10 mouse cellular contexts compared by ENCODE assay signal in genomic region chr10:107361546-107361945, GRCm38 (mm10).
A peak's percentile ranks its signal among the peaks of the same experiment; 100 is the strongest.
DNase-seq lines count a peak whose midpoint lies in the region; ATAC-seq and TF ChIP-seq lines count a peak whose summit lies in the region.
"Had no signal": no experiment of that assay in that cellular context is flagged by ENCODE, and none has a peak within 500 bp of the region (broad histone marks: within the 10 kb centered on the region; RNA-seq: fewer than 3 reads in every experiment).

No protein-coding gene starts in this region.

- H3K9me3 ChIP-seq in heart, embryonic 11.5 days (replicated peaks; ENCODE audit: control insufficient read depth, low read length), result no peaks in the 10 kb centered on the region
- no peaks in the 10 kb centered on the region for H3K9me3 ChIP-seq in forebrain, embryonic 14.5 days (replicated peaks; ENCODE audit: control insufficient read depth, low read length)
- no peaks in the 10 kb centered on the region for H3K9me3 ChIP-seq in stomach, postnatal 0 days (ENCODE audit: control insufficient read depth, low read length)
- H3K9me3 ChIP-seq: limb, embryonic 12.5 days; stomach, embryonic 15.5 days had no signal

- H3K4me1 ChIP-seq in heart, embryonic 11.5 days (ENCODE audit: control insufficient read depth, insufficient read depth, low read length), result no peaks in the 10 kb centered on the region
- no peaks in the 10 kb centered on the region for H3K4me1 ChIP-seq in forebrain, embryonic 14.5 days (ENCODE audit: control insufficient read depth, insufficient read depth, low read length)
- H3K4me1 ChIP-seq in stomach, postnatal 0 days (replicated peaks; ENCODE audit: control insufficient read depth, insufficient read depth), result no peaks in the 10 kb centered on the region
- H3K4me1 ChIP-seq: limb, embryonic 12.5 days; stomach, embryonic 15.5 days had no signal

- no peak overlapping the region for H3K4me2 ChIP-seq in heart, embryonic 11.5 days
- H3K4me2 ChIP-seq in forebrain, embryonic 14.5 days (ENCODE audit: low read length), result no peak overlapping the region
- no peak overlapping the region for H3K4me2 ChIP-seq in stomach, postnatal 0 days (replicated peaks; ENCODE audit: low read depth)
- H3K4me2 ChIP-seq: limb, embryonic 12.5 days; stomach, embryonic 15.5 days had no signal

- TF ChIP-seq EP300 in stomach, postnatal 0 days (optimal IDR thresholded peaks at IDR 0.05), result no peak

- H3K36me3 ChIP-seq in heart, embryonic 11.5 days (ENCODE audit: control insufficient read depth, insufficient read depth, low read length), result no peaks in the 10 kb centered on the region
- H3K36me3 ChIP-seq in forebrain, embryonic 14.5 days (ENCODE audit: control insufficient read depth, insufficient read depth, low read length), result no peaks in the 10 kb centered on the region
- no peaks in the 10 kb centered on the region for H3K36me3 ChIP-seq in stomach, postnatal 0 days (ENCODE audit: control insufficient read depth, insufficient read depth, low read length)
- H3K36me3 ChIP-seq: limb, embryonic 12.5 days; stomach, embryonic 15.5 days had no signal

- H3K27me3 ChIP-seq in heart, embryonic 11.5 days (ENCODE audit: control insufficient read depth, insufficient read depth, low read length), result no peaks in the 10 kb centered on the region
- no peaks in the 10 kb centered on the region for H3K27me3 ChIP-seq in forebrain, embryonic 14.5 days (replicated peaks; ENCODE audit: control insufficient read depth, insufficient read depth, low read length)
- H3K27me3 ChIP-seq in stomach, postnatal 0 days (ENCODE audit: control insufficient read depth, insufficient read depth, low read length), result no peaks in the 10 kb centered on the region
- H3K27me3 ChIP-seq: limb, embryonic 12.5 days; stomach, embryonic 15.5 days had no signal

- peak; percentile 53 to 76 for DNase-seq in heart, adult 18-20 months
- DNase-seq in MN1 (ENCODE audit: low spot score), result peak; percentile 23
- DNase-seq in cerebellum, postnatal 14 days, result peak; percentile 95 to 96
- peak; percentile 42 for DNase-seq in heart, postnatal 4 days
- DNase-seq in forebrain, embryonic 14.5 days (ENCODE audit: low spot score), result no peak
- no peak for DNase-seq in stomach, postnatal 0 days (ENCODE audit: low spot score)

- WGBS in heart, embryonic 11.5 days (ENCODE audit: insufficient replicate concordance), result 67% methylated on average over 4 of the region's 4 CpGs
- 61% methylated on average over 4 of the region's 4 CpGs for whole genome bisulfite sequencing in forebrain, embryonic 14.5 days
- WGBS in stomach, postnatal 0 days, result 59% methylated on average over 4 of the region's 4 CpGs

- TF ChIP-seq CTCF in stomach, postnatal 0 days (IDR thresholded peaks at IDR 0.05; ENCODE audit: low read depth), result no peak

- H3K4me3 ChIP-seq in heart, embryonic 11.5 days (ENCODE audit: low read depth, low read length), result no peak overlapping the region
- no peak overlapping the region for H3K4me3 ChIP-seq in forebrain, embryonic 14.5 days (ENCODE audit: low read depth, low read length)
- no peak overlapping the region for H3K4me3 ChIP-seq in stomach, postnatal 0 days (ENCODE audit: low read depth, low read length)
- H3K4me3 ChIP-seq: limb, embryonic 12.5 days; stomach, embryonic 15.5 days had no signal

- no peak for ATAC-seq in heart, embryonic 11.5 days (replicated peaks; ENCODE audit: insufficient number of reproducible peaks, low FRiP score, low TSS enrichment)
- ATAC-seq in forebrain, embryonic 14.5 days, result no peak
- no peak for ATAC-seq in stomach, postnatal 0 days (ENCODE audit: low FRiP score, low TSS enrichment)
- ATAC-seq in frontal cortex, adult (ENCODE audit: low TSS enrichment), result no peak

- no peak overlapping the region for H3K9ac ChIP-seq in heart, embryonic 11.5 days (ENCODE audit: low read depth, low read length)
- no peak overlapping the region for H3K9ac ChIP-seq in forebrain, embryonic 14.5 days (ENCODE audit: low read length)
- no peak overlapping the region for H3K9ac ChIP-seq in stomach, postnatal 0 days (ENCODE audit: low read length)
- H3K9ac ChIP-seq: limb, embryonic 12.5 days; stomach, embryonic 15.5 days had no signal

- no peak overlapping the region for H3K27ac ChIP-seq in heart, embryonic 11.5 days (ENCODE audit: low read depth, low read length)
- no peak overlapping the region for H3K27ac ChIP-seq in forebrain, embryonic 14.5 days (ENCODE audit: low read depth, low read length)
- H3K27ac ChIP-seq in stomach, postnatal 0 days (replicated peaks), result no peak overlapping the region
- H3K27ac ChIP-seq: limb, embryonic 12.5 days; stomach, embryonic 15.5 days had no signal

Comparison
In these comparisons a context has a peak if more than half of its experiments do, and no peak if none do; other contexts are left out.
1. DNase-seq: peak in heart, adult 18-20 months (2 of 2), MN1 (single experiment), cerebellum, postnatal 14 days (2 of 2) and heart, postnatal 4 days (single experiment); none in forebrain, embryonic 14.5 days (single experiment) and stomach, postnatal 0 days (single experiment).